Mouse (Mus musculus): Measurements from ENCODE around the gene Bbof1.
A peak's percentile ranks its signal among the peaks of the same experiment; 100 is the strongest.

Bbof1 gene

DNA sequence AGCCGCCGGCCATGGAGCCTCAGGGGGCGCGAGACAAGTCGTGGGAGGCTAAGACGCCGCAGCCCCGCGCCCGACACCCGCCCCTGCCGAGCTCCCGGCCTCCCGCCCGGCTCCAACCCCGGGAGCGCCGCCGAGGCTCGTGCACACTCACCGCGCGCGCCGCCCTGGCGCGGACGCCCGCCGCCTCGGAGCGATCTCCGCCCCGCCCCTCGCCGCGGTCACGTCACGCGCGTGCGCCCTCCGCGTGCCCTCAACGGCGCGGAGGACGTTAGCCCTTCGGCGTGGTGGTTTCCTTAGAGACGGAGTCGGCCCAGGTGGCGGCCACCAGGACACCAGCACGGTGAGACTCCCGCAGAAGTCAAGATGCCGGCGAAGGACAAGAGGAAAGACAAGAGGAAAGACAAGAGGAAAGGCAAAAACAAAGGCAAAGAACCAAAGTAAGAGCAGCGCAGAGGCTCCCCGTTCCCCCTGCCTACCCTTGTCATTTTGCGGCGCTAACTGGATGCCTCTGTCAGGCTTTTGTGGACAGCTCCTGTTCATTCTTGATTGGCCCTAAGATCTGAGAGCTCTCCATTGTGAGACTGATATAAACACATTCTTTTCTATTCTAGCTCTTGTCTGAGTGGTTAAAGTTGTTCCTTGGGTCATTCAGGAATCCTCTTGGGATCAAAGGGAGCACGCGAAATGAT, at the start of gene Bbof1, which contains the start of gene Entpd5:
Gene Bbof1, plus strand, starts transcription at position 253 of the 689 bp plus-strand sequence.
Gene Entpd5, minus strand, starts transcription at position 211 of the 689 bp plus-strand sequence.
- DNase-seq (ENCODE audit: inconsistent ontology term): peak; percentile 92

DNA sequence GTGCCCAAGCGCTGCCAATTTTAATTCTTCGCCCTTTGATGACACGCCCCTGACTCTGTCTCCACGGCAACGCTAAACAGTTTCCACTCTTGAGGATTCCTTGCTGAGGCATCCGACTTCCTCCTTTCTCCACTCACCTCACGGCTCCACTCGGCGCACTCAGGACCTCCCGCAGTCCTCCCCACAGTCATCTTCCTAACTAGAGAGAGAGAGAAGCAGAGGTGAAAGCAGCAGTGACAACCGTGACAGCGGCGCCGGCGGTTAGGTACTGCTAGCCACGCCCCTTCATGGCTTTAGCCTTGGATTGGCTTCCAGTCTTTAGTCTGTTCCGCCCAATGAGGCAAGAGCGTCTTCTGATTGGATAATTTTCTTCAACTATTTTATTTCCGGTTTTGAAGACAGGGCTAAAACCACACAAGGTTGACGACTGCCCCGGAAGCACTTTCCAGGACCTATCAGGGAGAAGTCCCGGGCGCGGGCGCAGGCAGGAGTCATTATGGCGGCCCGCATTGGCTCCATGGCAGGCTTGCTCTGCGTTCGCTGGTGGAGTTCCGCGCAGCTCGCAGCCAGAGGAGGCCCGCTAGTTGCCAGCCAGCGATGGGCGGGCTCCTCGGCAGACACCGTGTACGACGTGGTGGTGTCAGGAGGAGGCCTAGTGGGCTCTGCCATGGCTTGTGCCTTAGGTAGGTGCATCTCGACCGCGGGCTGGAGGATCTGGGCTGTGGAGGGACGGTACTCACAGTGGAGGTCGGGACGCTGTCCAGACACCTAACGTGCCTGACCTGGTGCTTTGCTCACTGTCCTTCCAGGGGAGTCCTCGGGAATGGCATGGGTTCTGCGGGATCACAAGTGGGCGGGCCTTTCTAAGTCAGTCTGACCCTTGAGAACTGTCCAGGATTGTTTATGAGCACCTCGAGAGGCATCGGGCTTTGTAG, 47.0 kb upstream of the Bbof1 start, which contains the start of the genes Coq6 and Fam161b:
Gene Coq6, plus strand, starts transcription at position 103 of the 935 bp plus-strand sequence.
Gene Fam161b, minus strand, starts transcription at position 279 of the 935 bp plus-strand sequence.
- peak; percentile 96 for DNase-seq (ENCODE audit: inconsistent ontology term)

DNA sequence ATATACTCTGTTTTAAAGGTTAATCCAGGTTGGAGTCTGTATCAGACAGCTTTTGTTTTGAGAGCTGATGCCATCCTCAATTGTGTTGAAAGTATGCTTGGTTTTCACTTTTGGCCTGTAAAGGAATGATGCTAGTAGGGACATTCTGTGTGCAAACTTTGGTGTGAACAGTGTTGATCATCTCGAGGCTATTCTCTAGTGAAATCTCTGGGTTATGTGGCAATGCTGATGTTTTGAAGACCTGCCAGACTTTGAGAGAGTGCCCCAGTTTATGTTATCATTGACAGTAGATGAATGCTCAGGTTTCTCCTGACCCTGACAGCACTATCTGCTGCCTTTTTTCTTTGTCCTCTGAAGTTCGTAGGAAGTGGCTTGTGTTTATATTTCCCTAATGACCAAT, 46.0 kb upstream of the Bbof1 start:
- DNase-seq (ENCODE audit: inconsistent ontology term): no peak

DNA sequence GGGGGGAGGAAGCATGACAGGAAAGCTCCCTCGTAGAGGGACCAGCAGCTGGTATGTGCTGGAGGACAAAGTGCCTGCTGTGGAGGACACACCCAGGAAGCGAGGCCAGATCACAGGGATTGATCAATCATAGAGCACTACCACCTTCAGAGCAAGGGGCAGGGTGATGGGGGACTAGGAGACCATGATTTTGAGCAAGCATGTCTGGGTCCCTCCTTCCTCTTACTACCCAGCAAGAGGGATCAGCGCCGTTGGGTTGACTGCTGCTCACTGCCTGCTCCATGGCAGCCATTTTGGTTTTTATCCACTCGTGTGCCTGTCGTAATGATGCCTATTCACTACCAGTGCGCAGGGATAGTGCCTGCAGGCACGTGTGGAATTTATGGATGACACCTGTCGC, 44.6 kb upstream of the Bbof1 start:
- DNase-seq (ENCODE audit: inconsistent ontology term): no peak

DNA sequence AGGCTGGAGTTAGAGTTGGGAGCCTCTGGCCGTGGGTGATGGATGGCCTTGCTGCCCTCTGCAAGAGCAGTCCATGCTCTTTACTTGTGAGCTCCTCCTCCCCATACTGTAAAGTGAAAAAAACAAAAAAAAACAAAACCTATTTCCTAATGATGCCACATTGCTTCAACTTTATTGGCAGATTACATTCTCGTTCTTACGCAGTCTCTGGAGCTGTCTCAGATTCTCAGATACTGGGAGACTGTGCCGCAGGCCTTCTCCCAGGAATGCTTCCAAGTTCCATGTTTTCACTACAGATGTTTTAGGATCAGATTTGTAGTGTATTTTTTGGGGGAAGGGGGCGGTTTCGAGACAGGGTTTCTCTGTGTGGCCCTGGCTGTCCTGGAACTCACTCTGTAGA, 43.7 kb upstream of the Bbof1 start:
- no peak for DNase-seq (ENCODE audit: inconsistent ontology term)

DNA sequence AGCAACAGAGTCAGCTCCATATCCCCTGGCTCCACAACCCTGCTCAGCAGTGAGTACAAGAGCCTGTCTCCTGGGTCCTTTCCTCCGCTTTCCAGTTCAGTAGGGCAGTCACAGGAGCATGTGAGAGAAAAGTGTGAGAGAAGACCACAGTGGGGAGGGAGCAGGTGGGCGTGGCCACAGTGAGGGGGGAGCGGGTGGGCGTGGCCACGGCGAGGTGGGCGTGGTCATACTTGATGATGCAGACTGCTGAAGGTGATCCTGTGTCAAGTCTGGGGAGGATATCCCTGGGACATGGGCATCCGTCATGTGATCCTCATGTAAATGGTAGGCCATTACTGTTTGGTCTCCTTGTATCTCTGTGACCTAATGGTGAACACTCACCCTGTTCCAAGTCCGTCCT, 41.9 kb upstream of the Bbof1 start:
- no peak for DNase-seq (ENCODE audit: inconsistent ontology term)

DNA sequence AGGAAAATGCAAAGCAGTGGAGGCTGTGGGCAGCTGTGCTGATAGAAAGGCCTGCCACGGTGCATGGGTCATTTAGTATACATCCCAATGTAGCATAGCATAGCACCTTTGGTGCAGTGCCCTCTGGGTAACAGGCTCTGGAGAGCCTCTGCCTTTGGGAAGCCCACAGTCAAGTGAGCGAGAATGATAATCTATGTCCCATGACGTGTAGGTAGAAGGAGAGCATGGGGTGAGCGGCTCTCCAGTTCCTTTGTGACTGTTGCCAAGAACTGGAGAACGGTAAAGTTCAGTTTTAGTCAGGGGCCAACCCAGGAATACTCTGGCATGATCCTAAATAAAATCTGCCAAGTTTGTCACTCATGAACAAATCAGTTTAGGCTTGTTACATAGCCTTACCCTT, 37.2 kb upstream of the Bbof1 start:
- no peak for DNase-seq (ENCODE audit: inconsistent ontology term)

DNA sequence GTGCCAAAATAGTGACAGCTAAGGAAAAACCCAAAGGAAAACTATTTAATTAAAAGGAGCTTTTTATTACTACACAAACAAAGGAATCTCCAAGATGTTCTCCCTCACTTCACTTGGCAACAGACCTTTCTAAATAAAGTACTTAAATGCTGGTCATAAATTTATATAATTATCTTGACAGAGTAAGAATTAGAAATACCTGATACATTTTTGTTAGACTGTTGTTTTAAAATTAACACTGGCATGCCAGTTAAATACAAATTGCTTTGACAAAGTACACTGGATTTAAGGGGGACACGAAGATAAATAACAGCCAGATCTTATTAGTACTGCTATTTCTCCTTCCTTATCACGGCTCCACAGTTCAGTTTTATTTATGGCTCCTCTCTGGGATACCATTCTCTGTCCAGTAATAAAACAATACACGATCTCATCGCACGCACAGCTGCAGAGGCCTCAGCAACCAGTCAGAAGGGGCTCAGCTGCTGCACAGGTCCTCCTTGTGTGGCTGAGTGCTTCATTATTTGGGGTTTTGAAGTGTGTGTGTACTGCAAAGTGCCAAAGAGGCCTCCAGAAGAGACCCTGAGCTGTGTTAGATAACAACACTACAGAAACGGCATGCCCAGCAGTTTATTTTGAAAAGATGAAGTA, 34.9 kb upstream of the Bbof1 start:
- no peak for DNase-seq (ENCODE audit: inconsistent ontology term)

DNA sequence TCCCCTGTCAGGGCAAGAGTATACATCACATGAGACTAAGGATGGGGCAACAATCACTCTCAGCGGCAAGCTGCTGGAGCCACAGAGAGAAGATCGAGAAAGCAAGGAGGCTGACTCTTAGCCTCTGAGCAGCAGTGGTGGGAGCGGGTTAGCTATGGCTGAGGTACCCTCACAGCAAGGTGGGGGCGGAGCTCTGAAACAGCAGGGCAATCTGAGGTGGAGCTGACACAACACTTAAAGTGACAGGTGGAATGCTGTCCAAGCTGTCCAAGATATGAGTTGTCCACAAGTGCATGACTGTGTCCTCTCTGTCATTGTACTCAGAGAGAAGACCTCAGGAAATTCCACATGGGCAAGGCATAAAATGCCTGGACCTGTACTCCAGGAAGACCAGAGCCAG, 26.5 kb upstream of the Bbof1 start:
- no peak for DNase-seq (ENCODE audit: inconsistent ontology term)

DNA sequence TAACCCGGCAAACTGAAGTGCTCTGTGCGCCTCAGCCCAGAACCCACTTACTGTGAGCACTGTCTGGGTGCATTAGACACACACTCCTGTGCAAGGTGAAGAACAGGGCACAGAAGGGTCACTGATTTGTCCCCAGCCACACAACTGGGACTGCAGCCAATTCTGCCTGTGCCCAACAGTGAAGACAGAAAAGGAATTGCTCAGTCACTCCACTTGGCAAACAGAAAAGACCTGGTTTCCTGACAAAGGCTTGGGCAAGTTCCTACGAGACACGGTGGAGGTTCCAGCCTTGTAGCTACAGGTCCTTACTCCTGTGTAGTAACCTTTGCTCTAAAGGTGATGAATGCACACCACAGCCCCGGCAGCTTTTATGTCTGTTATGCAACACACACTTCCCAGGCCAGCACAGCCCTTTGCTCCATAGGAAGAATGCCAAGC, 24.2 kb upstream of the Bbof1 start:
- DNase-seq (ENCODE audit: inconsistent ontology term): peak; percentile 83

DNA sequence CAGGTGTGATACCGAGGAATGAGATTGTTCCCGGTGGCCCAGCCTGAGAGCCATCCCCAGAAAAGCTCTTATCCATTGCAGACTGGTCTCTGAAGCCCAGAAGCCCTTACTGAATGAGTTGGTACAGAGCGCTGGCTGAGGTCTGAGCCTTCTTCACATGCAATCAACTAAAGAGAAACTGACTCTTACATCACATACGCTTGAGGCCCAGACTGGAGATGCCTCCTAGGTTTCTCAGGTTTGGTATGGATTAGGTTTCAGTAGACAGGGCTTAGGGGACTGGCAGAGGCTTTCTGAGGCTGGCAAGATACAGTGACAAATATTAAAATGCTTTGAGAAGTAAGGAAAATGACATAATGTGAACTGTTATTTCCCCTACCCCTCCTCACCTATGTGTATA, 23.5 kb upstream of the Bbof1 start:
- DNase-seq (ENCODE audit: inconsistent ontology term): no peak

DNA sequence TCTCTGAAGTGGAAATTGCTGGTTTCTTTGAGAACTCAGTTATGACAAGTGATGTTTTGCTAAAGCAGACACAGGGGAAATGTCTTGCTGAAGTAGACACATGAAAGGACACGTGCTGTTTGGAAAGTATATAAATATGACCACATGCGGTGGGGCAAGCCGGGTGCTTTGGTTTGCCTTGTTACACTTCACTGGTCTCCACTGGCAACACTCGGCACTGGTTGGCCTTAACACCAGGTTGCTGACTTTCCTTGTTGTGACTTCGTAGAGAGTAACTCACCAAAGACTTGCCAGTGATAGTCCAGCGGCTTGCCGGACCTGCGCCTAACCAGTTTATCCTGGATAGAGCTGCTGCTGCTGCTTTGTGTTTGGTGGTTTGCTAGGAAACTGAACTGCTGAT, 20.8 kb upstream of the Bbof1 start:
- DNase-seq (ENCODE audit: inconsistent ontology term): no peak

DNA sequence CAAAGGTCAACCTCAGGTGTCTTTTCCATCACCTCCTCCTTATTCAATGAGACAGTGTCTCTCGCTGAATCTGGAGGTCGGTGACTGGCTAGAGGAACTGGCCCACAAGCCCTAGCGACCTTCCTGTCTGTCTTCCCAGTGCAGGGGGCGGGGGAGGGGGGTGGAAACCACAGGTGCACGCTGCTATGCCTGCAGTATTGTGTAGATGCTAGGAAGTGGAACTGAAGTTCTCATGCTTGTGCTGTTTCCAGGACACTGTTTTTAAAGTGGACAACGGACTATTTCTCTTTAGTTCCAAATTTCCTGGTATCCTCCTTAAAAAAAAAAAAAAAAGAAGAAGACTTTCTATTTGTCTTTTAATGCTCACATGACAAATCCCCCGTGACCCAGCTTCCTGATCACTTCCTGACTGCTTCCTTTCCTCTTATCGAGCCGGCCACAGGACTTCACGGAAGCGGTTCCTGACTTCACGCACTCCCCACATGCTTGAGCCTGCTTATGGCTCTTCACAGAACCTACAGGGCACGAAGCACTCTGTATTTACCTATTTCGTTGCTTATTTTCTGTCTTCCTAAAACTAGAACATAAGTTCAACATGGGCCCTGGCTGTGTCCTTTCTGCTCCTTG, 20.0 kb upstream of the Bbof1 start:
- no peak for DNase-seq (ENCODE audit: inconsistent ontology term)

DNA sequence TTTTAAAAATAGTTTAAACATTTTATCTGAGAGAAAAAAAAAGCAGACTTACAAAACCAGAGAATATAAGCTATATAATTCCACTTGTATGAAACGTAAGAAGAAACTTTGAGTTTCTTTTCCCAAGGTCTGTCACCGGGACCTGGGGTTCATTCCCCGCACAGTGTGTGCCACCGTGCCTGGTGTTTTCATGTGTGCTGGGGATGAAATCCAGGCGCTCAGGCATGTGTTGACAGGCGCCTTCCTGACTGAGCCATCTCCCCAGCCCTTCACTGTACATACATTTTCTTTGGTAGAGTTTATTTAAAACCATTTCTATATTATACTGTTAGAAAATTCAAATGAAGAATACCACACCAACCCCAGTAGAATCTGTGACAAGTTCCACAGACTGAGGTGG, 18.5 kb upstream of the Bbof1 start:
- DNase-seq (ENCODE audit: inconsistent ontology term): no peak

DNA sequence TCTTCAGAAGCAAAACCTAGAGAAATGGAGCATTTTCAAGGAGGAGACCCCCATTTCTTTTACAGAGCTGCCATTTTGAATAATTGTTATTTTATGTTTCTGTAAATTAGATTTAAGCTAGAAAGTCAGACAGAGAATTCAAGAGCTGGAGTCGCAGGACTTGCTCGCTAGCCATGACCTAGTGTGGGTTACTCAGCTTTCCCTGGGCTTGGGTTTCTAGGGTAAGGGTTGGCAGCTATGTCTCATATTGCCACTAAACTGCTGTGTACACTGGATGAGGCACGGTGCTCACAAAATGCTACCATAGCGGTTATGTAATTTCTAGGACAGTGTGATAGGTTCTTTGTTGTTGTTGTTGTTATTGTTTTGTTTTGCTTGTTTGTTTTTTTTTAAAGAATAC, 16.2 kb upstream of the Bbof1 start:
- DNase-seq (ENCODE audit: inconsistent ontology term): no peak

DNA sequence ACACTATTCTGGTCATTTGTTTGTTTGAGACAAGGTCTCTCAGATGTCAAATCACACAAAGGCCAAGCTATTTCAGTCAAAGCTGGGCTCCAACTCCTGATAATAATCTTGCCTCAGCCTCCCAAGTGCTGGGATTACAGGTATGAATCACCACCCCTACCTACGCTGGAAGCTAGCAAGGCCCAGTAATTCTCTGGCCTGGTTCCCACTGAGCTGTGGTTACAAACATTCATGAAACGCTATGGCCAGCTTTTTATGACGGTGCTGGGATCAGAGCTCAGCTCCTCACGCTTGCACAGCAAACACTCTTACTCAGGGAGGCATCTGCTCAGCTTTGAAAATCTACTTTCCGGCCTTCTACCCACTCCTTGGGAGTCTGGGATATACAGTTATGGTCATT, 15.0 kb upstream of the Bbof1 start:
- no peak for DNase-seq (ENCODE audit: inconsistent ontology term)

DNA sequence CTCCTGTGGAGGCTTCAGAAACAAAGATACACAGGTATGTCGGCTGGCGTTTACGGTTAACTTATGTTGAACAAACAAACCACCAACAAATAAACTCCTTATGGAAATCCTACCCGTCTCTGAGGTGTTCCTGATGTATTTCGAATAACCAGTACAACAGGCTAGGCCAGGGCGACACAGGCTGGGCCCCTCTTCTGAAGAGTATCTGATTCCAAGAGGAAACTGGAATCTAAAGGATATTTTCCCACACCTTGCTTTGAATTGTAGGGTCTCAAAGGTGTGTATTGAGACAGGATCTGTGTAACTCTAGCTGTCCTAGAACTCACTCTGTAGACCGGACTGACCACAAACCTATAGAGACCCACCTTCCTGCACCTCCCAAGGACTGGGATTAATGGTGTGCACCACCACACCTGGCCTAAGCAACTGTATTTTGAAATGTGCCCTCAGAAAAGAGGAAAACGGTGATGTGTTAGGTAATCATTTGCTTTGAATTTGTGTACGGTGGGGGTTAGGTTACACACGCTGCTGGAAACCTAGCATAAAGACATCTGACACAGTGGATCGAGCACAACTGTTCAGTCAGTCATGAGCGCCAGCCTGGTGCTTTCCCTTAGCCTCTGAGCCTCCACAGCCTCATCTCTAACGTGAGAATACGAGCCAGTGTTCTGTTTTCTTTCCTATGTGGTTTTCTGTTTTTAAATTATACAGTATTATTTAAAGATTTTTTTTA, 11.8 kb upstream of the Bbof1 start:
- DNase-seq (ENCODE audit: inconsistent ontology term): no peak

DNA sequence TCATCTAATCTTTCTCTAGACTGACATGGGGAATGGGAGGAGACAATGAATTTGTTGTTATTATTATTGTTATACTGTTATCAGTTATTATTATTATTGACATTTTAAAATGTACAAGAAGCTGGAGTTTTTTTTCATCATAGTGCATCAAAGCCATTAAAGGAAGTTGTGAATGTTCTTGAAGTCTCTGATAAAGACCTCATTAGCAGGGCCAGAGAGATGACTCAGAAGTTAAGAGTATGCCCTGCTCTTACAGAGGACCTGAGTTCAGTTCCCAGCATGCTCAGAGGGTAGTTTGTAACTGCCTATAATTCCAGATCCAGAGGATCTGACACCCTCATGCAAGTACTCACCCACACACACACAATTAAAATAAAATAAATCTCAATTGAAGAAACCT, 11.2 kb upstream of the Bbof1 start:
- no peak for DNase-seq (ENCODE audit: inconsistent ontology term)

DNA sequence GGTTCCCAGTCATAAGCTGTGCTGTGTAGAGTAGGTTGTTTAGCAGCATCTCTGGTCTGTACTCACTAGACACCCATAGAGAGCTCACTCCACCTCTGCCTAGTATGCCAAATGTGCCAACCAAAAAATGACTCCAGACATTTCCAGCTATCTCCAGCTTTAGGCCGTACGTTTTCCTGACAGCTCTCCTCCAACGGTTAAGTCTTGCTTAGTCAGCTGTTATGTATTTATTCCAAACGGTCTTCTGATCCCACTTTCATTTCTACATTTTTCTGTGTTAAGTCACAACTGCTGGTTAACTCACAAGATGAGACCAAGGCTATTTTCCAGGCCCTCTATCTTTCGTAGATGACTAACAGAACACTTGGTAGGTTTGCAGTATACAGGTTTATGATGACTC, 10.2 kb upstream of the Bbof1 start:
- no peak for DNase-seq (ENCODE audit: inconsistent ontology term)

DNA sequence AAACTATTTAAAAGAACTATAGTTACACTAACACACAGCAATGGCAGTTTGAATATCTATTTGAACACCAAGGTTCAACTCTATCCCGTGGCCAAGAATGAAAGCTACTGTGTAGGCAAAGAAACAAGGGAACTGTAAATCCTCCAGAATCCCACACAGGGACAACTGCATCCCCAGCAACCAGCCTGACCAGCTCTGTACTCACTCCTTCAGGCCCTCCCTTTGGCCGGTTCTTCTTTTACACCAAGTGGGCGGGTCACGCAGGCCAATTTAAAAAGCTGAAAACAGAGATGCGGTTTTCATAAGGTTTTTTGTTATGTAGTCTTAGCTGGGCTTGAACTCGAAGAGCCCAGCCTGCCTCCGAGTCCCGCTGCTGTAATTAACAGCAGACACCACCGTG, 9.7 kb upstream of the Bbof1 start:
- DNase-seq (ENCODE audit: inconsistent ontology term): no peak

DNA sequence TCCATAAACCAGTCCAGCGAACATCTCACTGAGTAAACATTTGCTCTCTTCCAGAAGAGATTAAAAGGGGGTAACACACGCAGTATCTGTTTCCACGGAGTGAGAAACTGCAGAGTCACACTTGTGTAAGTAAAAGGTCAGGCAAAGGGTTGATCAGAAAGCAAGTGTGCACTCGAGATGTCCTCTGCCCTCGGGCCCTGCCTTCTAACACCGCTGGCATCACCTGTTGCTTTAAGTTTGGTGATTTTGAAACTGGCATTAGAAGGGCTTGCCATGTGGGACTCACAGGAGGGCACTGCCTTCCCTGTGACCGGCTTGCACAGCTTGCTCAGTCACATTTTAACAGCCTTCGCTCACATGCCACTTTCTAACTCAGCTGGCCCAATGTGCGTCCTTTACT, 9.2 kb upstream of the Bbof1 start:
- no peak for DNase-seq (ENCODE audit: inconsistent ontology term)

Measured in Muller cell, postnatal 12 days (primary cell).